Mouse (Mus musculus) ES-CJ7 (cell line): ENCODE measurements at regions not wholly inside any gene's neighbourhood (a gene's known extent, or its start where the extent isn't known, plus 50 kb on each side); places are given as distances from the start of the nearest gene placed in this dataset.
A peak's percentile ranks its signal among the peaks of the same experiment; 100 is the strongest.

Experiments used
- DNase-seq: peaks from one replicate; pipeline ENCODE4 v3.0.0; 2011; ENCODE audit warnings: low read depth, low spot score

DNA sequence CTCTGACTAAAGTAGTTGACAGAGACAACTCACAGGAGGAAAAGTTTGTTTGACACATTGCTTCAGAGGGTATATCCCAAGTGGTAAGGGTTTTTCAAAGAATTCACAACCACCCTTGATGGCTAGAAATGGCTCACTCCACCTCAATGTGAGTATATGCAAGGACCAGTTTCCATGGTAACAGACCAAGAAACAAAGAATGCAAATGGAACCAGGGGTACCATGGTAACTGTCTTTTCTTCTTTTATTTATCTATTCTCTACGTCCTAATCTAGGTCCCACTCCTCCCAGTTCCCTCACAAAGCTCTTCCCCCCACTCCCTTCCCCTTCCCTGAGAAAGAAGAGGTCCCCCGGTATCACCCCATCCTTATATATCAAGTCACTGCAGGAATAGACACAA, 57.5 kb downstream of the Ins1 start:
- peak; percentile 20 for DNase-seq

DNA sequence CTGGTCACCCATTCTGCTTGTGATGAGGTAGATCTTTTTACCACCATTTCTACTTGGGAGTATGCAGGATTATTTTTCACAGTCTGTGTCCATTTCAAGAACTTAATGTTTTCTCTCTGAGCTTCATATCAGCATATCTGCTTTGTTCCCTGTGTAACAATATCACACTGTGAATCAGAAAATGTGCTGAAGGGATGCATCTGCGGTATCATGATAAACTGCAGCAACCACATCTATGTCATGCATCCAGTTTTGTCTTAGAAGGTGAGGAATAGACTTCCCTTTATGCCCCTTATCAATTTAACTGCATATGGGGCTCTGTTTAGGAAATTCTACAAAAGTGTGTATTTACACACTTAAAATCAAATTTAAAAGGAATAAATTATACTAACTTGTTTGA, 67.3 kb downstream of the Ins1 start:
- DNase-seq = no peak

DNA sequence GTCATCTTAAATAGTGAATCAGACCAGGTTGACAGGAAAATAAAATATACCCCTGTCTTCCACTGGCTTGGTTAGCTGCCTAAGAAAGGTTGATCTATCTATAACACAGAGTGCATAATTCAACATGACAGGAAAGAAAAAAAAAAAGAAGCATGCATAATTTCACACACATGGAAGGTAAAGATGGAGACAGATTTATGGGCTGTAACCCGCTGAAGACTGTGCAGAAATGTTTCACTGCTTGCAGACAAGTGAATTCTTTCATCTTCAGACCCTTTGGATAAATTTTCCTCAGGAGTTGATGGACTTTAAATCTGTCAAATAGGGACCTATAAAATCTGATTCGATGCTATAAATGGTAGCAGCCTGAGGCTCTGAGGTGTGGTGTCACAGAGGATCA, 91.1 kb downstream of the Ins1 start:
- no peak for DNase-seq

DNA sequence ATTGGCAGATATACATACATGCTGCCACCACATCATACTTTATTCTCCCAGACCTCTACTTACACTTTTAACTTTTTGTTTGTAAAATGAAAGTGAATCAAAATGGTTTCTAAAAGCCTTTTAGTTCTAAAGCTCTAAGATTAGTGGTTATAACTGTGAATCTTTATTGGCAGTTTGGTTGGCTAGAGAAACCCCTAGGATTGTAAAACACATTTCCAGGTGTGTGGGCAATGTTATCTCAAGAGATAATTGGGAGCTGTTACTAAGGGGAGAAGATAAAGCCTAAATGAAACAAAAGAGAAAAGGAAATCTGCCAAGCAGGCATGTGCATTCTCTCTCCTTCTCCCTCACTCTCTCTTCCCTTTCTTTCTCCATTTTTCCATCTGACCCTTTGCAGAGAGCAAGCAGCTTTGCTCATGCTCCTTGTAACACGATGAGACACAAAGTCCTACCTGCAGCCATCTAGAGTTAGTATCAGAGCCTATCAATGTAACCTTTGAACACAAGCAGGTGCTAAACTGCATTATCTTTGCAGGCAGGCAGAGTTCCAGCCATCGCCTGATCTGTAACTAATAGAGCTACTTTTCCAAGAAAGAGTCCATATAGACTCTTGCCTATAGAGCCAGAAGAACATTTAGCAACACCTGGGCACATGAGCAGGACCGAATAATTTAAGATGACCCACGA, 110.9 kb downstream of the Ins1 start:
- DNase-seq = no peak

DNA sequence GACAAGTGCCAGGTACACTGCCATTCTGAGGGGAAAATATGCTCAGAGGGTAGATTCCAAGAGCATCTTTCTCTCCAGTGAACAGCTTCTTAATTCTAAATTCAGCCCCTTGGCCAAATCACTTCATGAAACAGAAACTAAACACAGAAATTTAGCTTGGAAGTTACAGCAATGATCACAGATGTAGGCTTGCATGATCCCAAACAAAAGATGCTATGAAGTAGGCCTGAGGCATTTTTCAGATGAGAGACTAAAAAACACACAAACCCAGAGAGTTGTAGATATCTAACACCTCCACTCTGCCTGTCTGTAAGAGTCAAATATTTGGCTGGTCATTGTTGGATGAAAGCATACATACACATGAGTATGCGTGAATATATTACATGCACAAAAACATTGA, 142.6 kb downstream of the Ins1 start:
- no peak for DNase-seq

DNA sequence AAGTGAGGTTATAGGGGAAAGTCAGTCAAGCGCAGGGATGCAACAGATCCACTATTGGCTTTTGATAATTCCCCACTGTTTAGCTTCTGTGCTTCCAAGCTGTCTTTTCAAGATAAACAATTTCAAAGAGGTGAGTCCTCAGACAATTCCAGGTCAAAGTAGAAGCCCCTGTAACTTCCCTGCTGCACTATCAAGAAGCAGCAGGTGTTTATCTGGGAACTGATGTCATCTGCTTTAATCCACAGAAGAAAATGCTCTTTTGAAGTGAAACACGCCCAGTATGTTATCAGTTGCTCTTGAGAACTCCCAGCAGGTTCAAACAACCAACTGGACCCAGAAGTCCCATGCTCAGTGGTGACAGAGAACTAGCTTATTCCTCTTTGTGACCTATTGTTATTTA, 164.7 kb downstream of the Ins1 start:
- no peak for DNase-seq

DNA sequence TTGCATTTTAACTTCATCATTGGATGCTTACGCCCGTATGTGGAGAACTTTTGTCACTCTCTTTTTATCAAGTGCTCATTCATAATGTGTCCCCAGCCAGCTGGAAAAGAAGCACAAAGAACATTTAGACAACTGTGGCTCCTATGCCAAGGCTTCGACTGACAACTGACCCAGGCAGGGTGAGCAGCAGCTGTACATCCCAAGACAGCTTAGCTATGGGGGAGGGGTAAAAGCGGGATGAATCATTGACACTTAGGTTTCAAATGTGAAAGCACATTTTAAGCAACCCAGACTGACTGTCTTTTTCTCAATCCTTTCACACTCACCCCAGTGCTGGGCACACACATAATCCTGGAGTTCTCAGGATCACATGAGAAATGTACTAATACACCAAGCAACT, 178.4 kb downstream of the Ins1 start:
- DNase-seq = no peak

DNA sequence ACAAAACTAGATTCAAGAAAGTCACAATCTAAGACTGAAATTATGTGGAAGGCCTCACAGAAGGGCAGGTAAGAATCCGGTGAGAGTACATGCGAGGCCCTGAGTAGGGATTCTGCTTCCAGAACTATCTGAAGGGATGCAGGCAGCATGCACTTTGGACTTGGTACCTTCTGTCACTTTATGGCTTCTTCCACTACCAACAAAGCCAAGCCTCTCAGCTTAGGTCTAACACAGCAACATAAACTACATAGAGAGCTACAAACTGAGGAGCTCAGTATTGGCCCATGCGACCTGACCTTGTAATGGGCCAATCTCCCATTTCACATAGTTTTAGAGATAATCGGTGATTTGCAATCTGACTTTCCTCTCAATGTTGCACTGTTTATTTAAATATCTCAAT, 184.8 kb downstream of the Ins1 start:
- DNase-seq = no peak

DNA sequence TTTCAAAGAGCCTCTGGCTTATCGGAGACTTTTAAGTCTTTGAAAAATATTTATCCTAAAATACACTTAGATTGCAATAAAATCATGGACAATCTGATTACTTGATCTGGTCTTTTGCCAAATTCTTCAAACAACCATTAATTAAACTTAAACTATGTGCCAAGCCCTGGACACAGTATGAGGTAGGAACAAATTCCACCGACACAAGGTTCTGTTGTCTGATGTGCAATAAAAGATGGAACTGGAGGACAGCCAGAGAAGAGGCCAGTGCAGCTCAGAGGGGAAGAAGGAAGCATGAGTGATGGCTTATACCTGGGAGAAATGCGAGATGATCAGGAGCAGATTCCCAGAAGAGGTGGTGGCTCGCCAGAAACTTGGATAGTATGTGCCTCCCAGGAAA, 185.3 kb downstream of the Ins1 start:
- DNase-seq = no peak
